Mouse (Mus musculus): Measurements from ENCODE around the gene Nek1. TPM values are rescaled to one million over a fixed set of nuclear protein-coding genes. Genes with fewer than 3 reads are reported as not detected.

The Nek1 gene
- polyA plus RNA-seq, 1 experiment: 3.4 TPM

DNA sequence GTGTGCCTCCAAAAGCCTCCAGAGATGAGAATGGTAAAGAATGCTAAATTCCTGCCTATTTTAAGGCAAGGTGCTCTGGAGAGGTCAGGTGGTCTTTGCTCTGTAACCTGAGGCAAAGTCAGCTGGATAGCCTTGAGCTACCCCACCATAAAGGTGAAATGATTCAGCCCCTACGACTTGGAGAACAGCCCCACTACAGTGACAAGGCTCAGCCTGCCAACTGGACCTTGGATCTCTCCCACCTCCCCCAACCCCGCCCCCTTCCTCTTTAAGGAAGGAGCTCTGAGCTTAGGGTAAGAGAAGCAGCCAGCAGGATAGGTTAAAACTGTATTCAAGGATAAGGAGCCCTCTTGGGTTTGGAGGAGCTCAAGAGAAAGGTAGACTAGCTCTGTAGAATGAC is 23.9 kb upstream of the Nek1 start:
- no peak for TF ChIP-seq CTCF (IDR thresholded peaks at IDR 0.05; ENCODE audit: extremely low read depth, insufficient read depth, insufficient read length, insufficient replicate concordance)
- TF ChIP-seq POLR2A (IDR thresholded peaks at IDR 0.05; ENCODE audit: low read depth, low read length): no peak
- DNase-seq (ENCODE audit: low read depth in 1 of 2, low spot score in 2 of 2): no peak
- Histone ChIP-seq H3K4me3 (ENCODE audit: extremely low read depth, insufficient read depth, insufficient read length) (no peak overlapping the region), H3K27ac (ENCODE audit: insufficient read depth, low read length) (no peak overlapping the region), H3K4me1 (ENCODE audit: control insufficient read depth, insufficient read depth, insufficient read length) (peaks cover 6% of the 10 kb centered on the region), H3K36me3 (ENCODE audit: control insufficient read depth, insufficient read depth, low read length) (no peaks in the 10 kb centered on the region), H3K27me3 (ENCODE audit: control insufficient read depth, insufficient read depth, low read length) (no peaks in the 10 kb centered on the region)
- WGBS: 56% methylated on average over 2 of the region's 2 CpGs

DNA sequence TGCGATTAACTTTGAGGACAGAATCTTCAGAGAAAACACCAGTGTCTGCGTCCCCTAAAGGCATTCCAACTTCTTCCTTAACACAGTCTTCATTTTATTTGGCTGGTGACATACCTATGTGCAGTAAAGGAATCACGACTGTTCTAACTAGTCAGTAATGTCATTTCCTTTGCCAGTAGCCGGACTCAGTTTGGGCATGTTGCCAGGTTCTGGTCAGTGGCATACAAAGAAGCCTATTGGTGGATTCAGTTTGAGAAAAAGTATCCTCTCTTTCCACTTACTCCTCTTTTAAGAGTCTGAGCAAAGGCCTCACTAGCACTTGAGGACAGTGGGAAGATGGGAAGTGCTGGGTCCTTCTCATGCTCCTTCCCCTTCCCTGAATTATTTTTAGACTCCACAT is 21.2 kb upstream of the Nek1 start:
- no peak for TF ChIP-seq POLR2A (IDR thresholded peaks at IDR 0.05; ENCODE audit: low read depth, low read length)
- TF ChIP-seq CTCF (IDR thresholded peaks at IDR 0.05; ENCODE audit: extremely low read depth, insufficient read depth, insufficient read length, insufficient replicate concordance): no peak
- 66% methylated on average over 4 of the region's 4 CpGs for WGBS
- H3K27ac ChIP-seq (ENCODE audit: insufficient read depth, low read length): no peak overlapping the region
- no peaks in the 10 kb centered on the region for H3K27me3 ChIP-seq (ENCODE audit: control insufficient read depth, insufficient read depth, low read length)
- H3K36me3 ChIP-seq (ENCODE audit: control insufficient read depth, insufficient read depth, low read length): no peaks in the 10 kb centered on the region
- DNase-seq (ENCODE audit: low read depth in 1 of 2, low spot score in 2 of 2): no peak
- H3K4me1 ChIP-seq (ENCODE audit: control insufficient read depth, insufficient read depth, insufficient read length): peaks cover 6% of the 10 kb centered on the region
- H3K4me3 ChIP-seq (ENCODE audit: extremely low read depth, insufficient read depth, insufficient read length): no peak overlapping the region

- H3K4me1 ChIP-seq (ENCODE audit: control insufficient read depth, insufficient read depth, insufficient read length): peaks cover 6% of the 10 kb centered on the region
- WGBS: 40% methylated on average over 2 of the region's 2 CpGs
- H3K27me3 ChIP-seq (ENCODE audit: control insufficient read depth, insufficient read depth, low read length): no peaks in the 10 kb centered on the region
- H3K4me3 ChIP-seq (ENCODE audit: extremely low read depth, insufficient read depth, insufficient read length): no peak overlapping the region
- no peak overlapping the region for H3K27ac ChIP-seq (ENCODE audit: insufficient read depth, low read length)
- DNase-seq (ENCODE audit: low read depth in 1 of 2, low spot score in 2 of 2): no peak
- no peak for TF ChIP-seq CTCF (IDR thresholded peaks at IDR 0.05; ENCODE audit: extremely low read depth, insufficient read depth, insufficient read length, insufficient replicate concordance)
- no peak for TF ChIP-seq POLR2A (IDR thresholded peaks at IDR 0.05; ENCODE audit: low read depth, low read length)
- no peaks in the 10 kb centered on the region for H3K36me3 ChIP-seq (ENCODE audit: control insufficient read depth, insufficient read depth, low read length)
Observed at GRCm38 (mm10) chr8:60973448-60973847, 19.5 kb upstream of the Nek1 start.

- Histone ChIP-seq H3K4me1 (ENCODE audit: control insufficient read depth, insufficient read depth, insufficient read length) (peaks cover 6% of the 10 kb centered on the region), H3K36me3 (ENCODE audit: control insufficient read depth, insufficient read depth, low read length) (no peaks in the 10 kb centered on the region), H3K27ac (ENCODE audit: insufficient read depth, low read length) (no peak overlapping the region), H3K27me3 (ENCODE audit: control insufficient read depth, insufficient read depth, low read length) (no peaks in the 10 kb centered on the region), H3K4me3 (ENCODE audit: extremely low read depth, insufficient read depth, insufficient read length) (no peak overlapping the region)
- TF ChIP-seq POLR2A (IDR thresholded peaks at IDR 0.05; ENCODE audit: low read depth, low read length) (no peak), CTCF (IDR thresholded peaks at IDR 0.05; ENCODE audit: extremely low read depth, insufficient read depth, insufficient read length, insufficient replicate concordance) (no peak)
- no peak for DNase-seq (ENCODE audit: low read depth in 1 of 2, low spot score in 2 of 2)
- 81% methylated on average over 2 of the region's 2 CpGs for WGBS
Observed at GRCm38 (mm10) chr8:60974837-60975236, 18.2 kb upstream of the Nek1 start.

GRCm38 (mm10) chr8:60976818-60977217 is 16.2 kb upstream of the Nek1 start:
- TF ChIP-seq POLR2A (IDR thresholded peaks at IDR 0.05; ENCODE audit: low read depth, low read length) (no peak), CTCF (IDR thresholded peaks at IDR 0.05; ENCODE audit: extremely low read depth, insufficient read depth, insufficient read length, insufficient replicate concordance) (no peak)
- no peak overlapping the region for H3K4me3 ChIP-seq (ENCODE audit: extremely low read depth, insufficient read depth, insufficient read length)
- no peaks in the 10 kb centered on the region for H3K27me3 ChIP-seq (ENCODE audit: control insufficient read depth, insufficient read depth, low read length)
- H3K36me3 ChIP-seq (ENCODE audit: control insufficient read depth, insufficient read depth, low read length): no peaks in the 10 kb centered on the region
- WGBS: 89% methylated on average over 9 of the region's 9 CpGs
- no peak for DNase-seq (ENCODE audit: low read depth in 1 of 2, low spot score in 2 of 2)
- H3K4me1 ChIP-seq (ENCODE audit: control insufficient read depth, insufficient read depth, insufficient read length): peaks cover 2% of the 10 kb centered on the region
- no peak overlapping the region for H3K27ac ChIP-seq (ENCODE audit: insufficient read depth, low read length)

- Histone ChIP-seq H3K36me3 (ENCODE audit: control insufficient read depth, insufficient read depth, low read length) (no peaks in the 10 kb centered on the region), H3K4me3 (ENCODE audit: extremely low read depth, insufficient read depth, insufficient read length) (no peak overlapping the region), H3K27ac (ENCODE audit: insufficient read depth, low read length) (no peak overlapping the region), H3K4me1 (ENCODE audit: control insufficient read depth, insufficient read depth, insufficient read length) (peaks cover 2% of the 10 kb centered on the region; the same call in 1 of the 2 replicates), H3K27me3 (ENCODE audit: control insufficient read depth, insufficient read depth, low read length) (no peaks in the 10 kb centered on the region)
- TF ChIP-seq POLR2A (IDR thresholded peaks at IDR 0.05; ENCODE audit: low read depth, low read length) (no peak), CTCF (IDR thresholded peaks at IDR 0.05; ENCODE audit: extremely low read depth, insufficient read depth, insufficient read length, insufficient replicate concordance) (no peak)
- no peak for DNase-seq (ENCODE audit: low read depth in 1 of 2, low spot score in 2 of 2)
- 49% methylated on average over 5 of the region's 5 CpGs for whole genome bisulfite sequencing
Observed at GRCm38 (mm10) chr8:60978496-60978895, 14.5 kb upstream of the Nek1 start.

GRCm38 (mm10) chr8:60981388-60981787 is 11.6 kb upstream of the Nek1 start:
- Histone ChIP-seq H3K27ac (ENCODE audit: insufficient read depth, low read length) (no peak overlapping the region), H3K4me1 (ENCODE audit: control insufficient read depth, insufficient read depth, insufficient read length) (peaks cover 2% of the 10 kb centered on the region; the same call in 1 of the 2 replicates), H3K27me3 (ENCODE audit: control insufficient read depth, insufficient read depth, low read length) (no peaks in the 10 kb centered on the region), H3K36me3 (ENCODE audit: control insufficient read depth, insufficient read depth, low read length) (no peaks in the 10 kb centered on the region), H3K4me3 (ENCODE audit: extremely low read depth, insufficient read depth, insufficient read length) (no peak overlapping the region)
- DNase-seq (ENCODE audit: low read depth in 1 of 2, low spot score in 2 of 2): no peak
- TF ChIP-seq CTCF (IDR thresholded peaks at IDR 0.05; ENCODE audit: extremely low read depth, insufficient read depth, insufficient read length, insufficient replicate concordance) (no peak), POLR2A (IDR thresholded peaks at IDR 0.05; ENCODE audit: low read depth, low read length) (no peak)
- WGBS: 21% methylated on average over 1 of the region's 1 CpGs

All from spleen, adult 2 months (tissue).